Mouse (Mus musculus): ENCODE measurements around the gene Dtd1. TPM values are rescaled to one million over a fixed set of nuclear protein-coding genes. Genes with fewer than 3 reads are reported as not detected.
"Not testable (repeated sequence)": the region's sequence is repeated elsewhere in the genome, so short reads cannot be mapped to it uniquely, and the experiment has no call there.

Gene Dtd1
- polyA plus RNA-seq (2014; fragmentation: Nextera tagmentation; extraction: Ambion mirVana) = 26.7 and 30.7 TPM in 2 replicates

- WGBS (ENCODE audit: insufficient replicate concordance) = 2% methylated on average over 50 of the region's 50 CpGs
- H3K9ac ChIP-seq (ENCODE audit: low read depth, low read length) = peak within 1 kb of the TSS; percentile 95
- no peaks in the 10 kb centered on the region for H3K9me3 ChIP-seq (replicated peaks; ENCODE audit: control insufficient read depth, low read length)
- peak within 1 kb of the TSS; percentile 29; the same call in 1 of the 2 replicates for H3K27ac ChIP-seq (ENCODE audit: low read depth, low read length)
- H3K4me1 ChIP-seq (ENCODE audit: control insufficient read depth, insufficient read depth, low read length) = peaks cover 3% of the 10 kb centered on the region; the same call in 1 of the 2 replicates
- ATAC-seq (replicated peaks; ENCODE audit: insufficient number of reproducible peaks, low FRiP score, low TSS enrichment) = peak; percentile 92
- no peaks in the 10 kb centered on the region for H3K27me3 ChIP-seq (ENCODE audit: control insufficient read depth, insufficient read depth, low read length)
- peak within 1 kb of the TSS; percentile 82 for H3K4me2 ChIP-seq
- H3K36me3 ChIP-seq (ENCODE audit: control insufficient read depth, insufficient read depth, low read length) = no peaks in the 10 kb centered on the region
- peak within 1 kb of the TSS; percentile 69 for H3K4me3 ChIP-seq (ENCODE audit: low read depth, low read length)
Measured at GRCm38 (mm10) chr2:144599831-144600687, at the start of gene Dtd1. Dtd1 (plus strand) TSS chr2:144599897.

GRCm38 (mm10) chr2:144550529-144550928, 49.2 kb upstream of the Dtd1 start, which contains the start of gene Rbbp9:
Rbbp9 (minus strand) TSS chr2:144550869.
- ATAC-seq (replicated peaks; ENCODE audit: insufficient number of reproducible peaks, low FRiP score, low TSS enrichment) = peak; percentile 88
- Histone ChIP-seq H3K9ac (ENCODE audit: low read depth, low read length) (peak within 1 kb of the TSS; percentile 88), H3K27ac (ENCODE audit: low read depth, low read length) (no peak within 1 kb of the TSS; the same call in 1 of the 2 replicates), H3K4me2 (peak within 1 kb of the TSS; percentile 66), H3K4me3 (ENCODE audit: low read depth, low read length) (peak within 1 kb of the TSS; percentile 74), H3K27me3 (ENCODE audit: control insufficient read depth, insufficient read depth, low read length) (no peaks in the 10 kb centered on the region), H3K9me3 (replicated peaks; ENCODE audit: control insufficient read depth, low read length) (no peaks in the 10 kb centered on the region), H3K36me3 (ENCODE audit: control insufficient read depth, insufficient read depth, low read length) (no peaks in the 10 kb centered on the region; the same call in 1 of the 2 replicates), H3K4me1 (ENCODE audit: control insufficient read depth, insufficient read depth, low read length) (peaks cover 2% of the 10 kb centered on the region; the same call in 1 of the 2 replicates)
- under 1% methylated on average over 17 of the region's 17 CpGs for WGBS (ENCODE audit: insufficient replicate concordance)

GRCm38 (mm10) chr2:144553905-144554304, 45.8 kb upstream of the Dtd1 start:
- no peak for ATAC-seq (replicated peaks; ENCODE audit: insufficient number of reproducible peaks, low FRiP score, low TSS enrichment)
- Histone ChIP-seq H3K27me3 (ENCODE audit: control insufficient read depth, insufficient read depth, low read length) (no peaks in the 10 kb centered on the region), H3K9me3 (replicated peaks; ENCODE audit: control insufficient read depth, low read length) (no peaks in the 10 kb centered on the region), H3K27ac (ENCODE audit: low read depth, low read length) (no peak overlapping the region), H3K9ac (ENCODE audit: low read depth, low read length) (no peak overlapping the region), H3K4me2 (no peak overlapping the region), H3K4me1 (ENCODE audit: control insufficient read depth, insufficient read depth, low read length) (peaks cover 6% of the 10 kb centered on the region; the same call in 1 of the 2 replicates), H3K36me3 (ENCODE audit: control insufficient read depth, insufficient read depth, low read length) (no peaks in the 10 kb centered on the region), H3K4me3 (ENCODE audit: low read depth, low read length) (no peak overlapping the region)
- WGBS (ENCODE audit: insufficient replicate concordance) = 89% methylated on average over 3 of the region's 3 CpGs

- 2% methylated on average over 14 of the region's 14 CpGs for WGBS (ENCODE audit: insufficient replicate concordance)
- peaks cover 6% of the 10 kb centered on the region; the same call in 1 of the 2 replicates for H3K4me1 ChIP-seq (ENCODE audit: control insufficient read depth, insufficient read depth, low read length)
- no peak for ATAC-seq (replicated peaks; ENCODE audit: insufficient number of reproducible peaks, low FRiP score, low TSS enrichment)
- H3K36me3 ChIP-seq (ENCODE audit: control insufficient read depth, insufficient read depth, low read length) = no peaks in the 10 kb centered on the region; the same call in 1 of the 2 replicates
- H3K27me3 ChIP-seq (ENCODE audit: control insufficient read depth, insufficient read depth, low read length) = no peaks in the 10 kb centered on the region
- H3K9ac ChIP-seq (ENCODE audit: low read depth, low read length) = peak overlapping the region; percentile 87
- H3K4me3 ChIP-seq (ENCODE audit: low read depth, low read length) = peak overlapping the region; percentile 86
- peak overlapping the region; percentile 95 for H3K27ac ChIP-seq (ENCODE audit: low read depth, low read length)
- no peaks in the 10 kb centered on the region for H3K9me3 ChIP-seq (replicated peaks; ENCODE audit: control insufficient read depth, low read length)
- peak overlapping the region; percentile 69 for H3K4me2 ChIP-seq
Measured at GRCm38 (mm10) chr2:144555286-144555819, 44.3 kb upstream of the Dtd1 start.

GRCm38 (mm10) chr2:144555820-144556552, 43.7 kb upstream of the Dtd1 start, which contains the start of gene Sec23b:
Sec23b (plus strand) TSS chr2:144556229.
- peak; percentile 97 for ATAC-seq (replicated peaks; ENCODE audit: insufficient number of reproducible peaks, low FRiP score, low TSS enrichment)
- under 1% methylated on average over 44 of the region's 44 CpGs for WGBS (ENCODE audit: insufficient replicate concordance)

GRCm38 (mm10) chr2:144588723-144589122, 11.0 kb upstream of the Dtd1 start:
- H3K9ac ChIP-seq (ENCODE audit: low read depth, low read length) = no peak overlapping the region
- no peak overlapping the region for H3K4me2 ChIP-seq
- H3K9me3 ChIP-seq (replicated peaks; ENCODE audit: control insufficient read depth, low read length) = no peaks in the 10 kb centered on the region
- no peak overlapping the region for H3K4me3 ChIP-seq (ENCODE audit: low read depth, low read length)
- 75% methylated on average over 4 of the region's 4 CpGs for WGBS (ENCODE audit: insufficient replicate concordance)
- peaks cover 35% of the 10 kb centered on the region for H3K36me3 ChIP-seq (ENCODE audit: control insufficient read depth, insufficient read depth, low read length)
- no peaks in the 10 kb centered on the region for H3K27me3 ChIP-seq (ENCODE audit: control insufficient read depth, insufficient read depth, low read length)
- ATAC-seq (replicated peaks; ENCODE audit: insufficient number of reproducible peaks, low FRiP score, low TSS enrichment) = no peak
- H3K4me1 ChIP-seq (ENCODE audit: control insufficient read depth, insufficient read depth, low read length) = no peaks in the 10 kb centered on the region
- H3K27ac ChIP-seq (ENCODE audit: low read depth, low read length) = no peak overlapping the region

More at GRCm38 (mm10) chr2:144555820-144556552, 43.7 kb upstream of the Dtd1 start, which contains the start of gene Sec23b:
- H3K27ac ChIP-seq (ENCODE audit: low read depth, low read length) = peak within 1 kb of the TSS; percentile 95
- no peaks in the 10 kb centered on the region for H3K9me3 ChIP-seq (replicated peaks; ENCODE audit: control insufficient read depth, low read length)
- no peaks in the 10 kb centered on the region for H3K27me3 ChIP-seq (ENCODE audit: control insufficient read depth, insufficient read depth, low read length)
- peak within 1 kb of the TSS; percentile 87 for H3K9ac ChIP-seq (ENCODE audit: low read depth, low read length)
- no peaks in the 10 kb centered on the region; the same call in 1 of the 2 replicates for H3K36me3 ChIP-seq (ENCODE audit: control insufficient read depth, insufficient read depth, low read length)
- peak within 1 kb of the TSS; percentile 86 for H3K4me3 ChIP-seq (ENCODE audit: low read depth, low read length)
- peaks cover 6% of the 10 kb centered on the region; the same call in 1 of the 2 replicates for H3K4me1 ChIP-seq (ENCODE audit: control insufficient read depth, insufficient read depth, low read length)
- peak within 1 kb of the TSS; percentile 76 for H3K4me2 ChIP-seq

GRCm38 (mm10) chr2:144593036-144593435, 6.7 kb upstream of the Dtd1 start:
- not testable (repeated sequence) for H3K27ac ChIP-seq (ENCODE audit: low read depth, low read length); H3K4me2 ChIP-seq; H3K9ac ChIP-seq (ENCODE audit: low read depth, low read length); H3K27me3 ChIP-seq (ENCODE audit: control insufficient read depth, insufficient read depth, low read length); H3K4me3 ChIP-seq (ENCODE audit: low read depth, low read length); ATAC-seq (replicated peaks; ENCODE audit: insufficient number of reproducible peaks, low FRiP score, low TSS enrichment); H3K4me1 ChIP-seq (ENCODE audit: control insufficient read depth, insufficient read depth, low read length); H3K36me3 ChIP-seq (ENCODE audit: control insufficient read depth, insufficient read depth, low read length); H3K9me3 ChIP-seq (replicated peaks; ENCODE audit: control insufficient read depth, low read length)
- 60% methylated on average over 8 of the region's 8 CpGs for WGBS (ENCODE audit: insufficient replicate concordance)
